Mouse (Mus musculus) olfactory bulb, adult 2 months (tissue): ENCODE data around the gene Gse1.

Source experiments
- CTCF ChIP-seq: fragments of 200-500 bp; IDR thresholded peaks from 2 replicates; pipeline ENCODE4 v1.5.1; 2012; ENCODE audit warnings: low read depth, mild to moderate bottlenecking, low read length, moderate library complexity; ENCODE audit not compliant: insufficient read depth
- POLR2A ChIP-seq: fragments of 200-500 bp; IDR thresholded peaks from 2 replicates; pipeline ENCODE4 v1.6.1; 2012; ENCODE audit warnings: mild to moderate bottlenecking, low read depth, low read length, moderate library complexity; ENCODE audit not compliant: insufficient read depth

DNA sequence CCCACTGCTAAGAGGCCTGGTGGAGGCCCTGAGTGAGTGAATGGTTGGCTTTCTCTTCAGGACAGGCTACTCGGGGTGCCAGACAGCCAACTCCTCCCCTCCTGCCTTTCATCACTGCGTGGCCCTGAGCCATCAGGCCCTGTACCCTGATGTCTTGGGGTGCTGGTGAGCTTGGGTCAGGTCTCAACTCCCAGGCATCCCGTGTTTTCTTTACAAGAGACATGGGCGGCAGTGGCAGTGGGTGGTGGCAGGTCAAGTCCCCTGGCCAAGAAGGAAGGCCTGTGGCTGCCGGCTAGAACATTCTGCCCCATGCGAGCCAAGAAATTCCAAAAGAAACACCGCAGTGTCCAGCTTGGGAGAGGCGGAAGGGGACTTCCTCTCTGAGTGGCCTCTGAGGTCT lies 41.8 kb upstream of the Gse1 start:
- TF ChIP-seq CTCF (no peak), POLR2A (no peak)
